Mouse (Mus musculus) bone marrow, adult 2 months (tissue): Measurements from ENCODE around the gene Gm20219. TPM values are rescaled to one million over a fixed set of nuclear protein-coding genes. Genes with fewer than 3 reads are reported as not detected.

Experiments used
- H3K27ac ChIP-seq: fragments of 200-500 bp; 2 replicates; pipeline ENCODE4 v1.5.1; 2012; ENCODE audit warnings: low read depth, mild to moderate bottlenecking, control low read depth, inconsistent platforms, low read length; ENCODE audit not compliant: control insufficient read depth, poor library complexity, insufficient read depth
- H3K4me1 ChIP-seq: fragments of 200-500 bp; 2 replicates; pipeline ENCODE4 v1.6.1; 2011; ENCODE audit warnings: low read length; ENCODE audit not compliant: control insufficient read depth, insufficient read depth
- H3K4me3 ChIP-seq: fragments of 200-500 bp; replicated peaks from 2 replicates; pipeline ENCODE3; 2011; ENCODE audit warnings: mild to moderate bottlenecking, low read depth, low read length, control low read depth; ENCODE audit not compliant: control insufficient read depth
- CTCF ChIP-seq: fragments of 200-500 bp; IDR thresholded peaks from 2 replicates; pipeline ENCODE4 v1.5.1; 2011; ENCODE audit warnings: low read length, control low read depth; ENCODE audit not compliant: control insufficient read depth, insufficient read depth
- POLR2A ChIP-seq: fragments of 200-500 bp; IDR thresholded peaks from 2 replicates; pipeline ENCODE4 v1.6.1; 2011; ENCODE audit warnings: low read depth, mild to moderate bottlenecking, control low read depth, low read length, borderline replicate concordance; ENCODE audit not compliant: control insufficient read depth
- WGBS: fragments of 180-500 bp; shearing (Covaris S2); methylation state at CpG from one replicate; pipeline ENCODE4 v1.1.7; 2018; 5-methylcytosine and 5-hydroxymethylcytosine counted together
- polyA plus RNA-seq: library from polyadenylated mRNA; stranded (reverse); fragments of >200 nt; gene quantifications from 2 replicates; pipeline ENCODE4 v1.2.4, GENCODE M21; 2011; ENCODE audit warnings: low replicate concordance; ENCODE audit not compliant: missing spikeins, insufficient read depth, insufficient read length

Gene Gm20219
- polyA plus RNA-seq, 1 experiment: 4.0 TPM

- 93% methylated on average over 29 of the region's 29 CpGs for WGBS
- TF ChIP-seq POLR2A: no peak
- no peak for TF ChIP-seq CTCF
- H3K4me3 ChIP-seq: no peak overlapping the region
- H3K27ac ChIP-seq: no peak overlapping the region
- no peaks in the 10 kb centered on the region for H3K4me1 ChIP-seq
Observed at GRCm38 (mm10) chr17:56566293-56566692, 12.1 kb upstream of the Gm20219 start.

- WGBS: 67% methylated on average over 2 of the region's 2 CpGs
- no peak overlapping the region for H3K27ac ChIP-seq
- H3K4me3 ChIP-seq: no peak overlapping the region
- H3K4me1 ChIP-seq: no peaks in the 10 kb centered on the region
- TF ChIP-seq POLR2A (no peak), CTCF (no peak)
Observed at GRCm38 (mm10) chr17:56561866-56562265, 7.7 kb upstream of the Gm20219 start.

- no peak overlapping the region for H3K27ac ChIP-seq
- TF ChIP-seq POLR2A (no peak), CTCF (no peak)
- no peaks in the 10 kb centered on the region for H3K4me1 ChIP-seq
- WGBS: 15% methylated on average over 1 of the region's 1 CpGs
- no peak overlapping the region for H3K4me3 ChIP-seq
Observed at GRCm38 (mm10) chr17:56560131-56560530, 5.9 kb upstream of the Gm20219 start.

- 51% methylated on average over 3 of the region's 3 CpGs for WGBS
- Histone ChIP-seq H3K27ac (no peak overlapping the region), H3K4me3 (no peak overlapping the region), H3K4me1 (no peaks in the 10 kb centered on the region)
- no peak for TF ChIP-seq POLR2A
- no peak for TF ChIP-seq CTCF
Observed at GRCm38 (mm10) chr17:56559386-56559785, 5.2 kb upstream of the Gm20219 start.

- no peak overlapping the region for H3K27ac ChIP-seq
- TF ChIP-seq POLR2A (no peak), CTCF (peak; percentile 78)
- 18% methylated on average over 3 of the region's 3 CpGs for WGBS
Observed at GRCm38 (mm10) chr17:56558448-56558847, 4.3 kb upstream of the Gm20219 start.

GRCm38 (mm10) chr17:56552781-56553363, 1.3 kb downstream of the Gm20219 start:
- Histone ChIP-seq H3K4me1 (no peaks in the 10 kb centered on the region), H3K4me3 (no peak overlapping the region), H3K27ac (no peak overlapping the region)
- TF ChIP-seq CTCF (peak; percentile 98), POLR2A (no peak)
- WGBS: 69% methylated on average over 5 of the region's 5 CpGs

More at GRCm38 (mm10) chr17:56558448-56558847, 4.3 kb upstream of the Gm20219 start:
- no peak overlapping the region for H3K4me3 ChIP-seq
- H3K4me1 ChIP-seq: no peaks in the 10 kb centered on the region

GRCm38 (mm10) chr17:56551841-56552581, 2.2 kb downstream of the Gm20219 start:
- Histone ChIP-seq H3K4me3 (no peak overlapping the region), H3K27ac (no peak overlapping the region), H3K4me1 (no peaks in the 10 kb centered on the region)
- TF ChIP-seq CTCF (no peak), POLR2A (no peak)
- WGBS: 87% methylated on average over 6 of the region's 6 CpGs

GRCm38 (mm10) chr17:56550784-56551475, 3.3 kb downstream of the Gm20219 start:
- no peaks in the 10 kb centered on the region for H3K4me1 ChIP-seq
- H3K4me3 ChIP-seq: no peak overlapping the region
- 83% methylated on average over 12 of the region's 12 CpGs for WGBS
- TF ChIP-seq CTCF (no peak), POLR2A (no peak)
- no peak overlapping the region for H3K27ac ChIP-seq
